Mouse (Mus musculus): Measurements from ENCODE around the gene Lrp10.

The Lrp10 gene

DNA sequence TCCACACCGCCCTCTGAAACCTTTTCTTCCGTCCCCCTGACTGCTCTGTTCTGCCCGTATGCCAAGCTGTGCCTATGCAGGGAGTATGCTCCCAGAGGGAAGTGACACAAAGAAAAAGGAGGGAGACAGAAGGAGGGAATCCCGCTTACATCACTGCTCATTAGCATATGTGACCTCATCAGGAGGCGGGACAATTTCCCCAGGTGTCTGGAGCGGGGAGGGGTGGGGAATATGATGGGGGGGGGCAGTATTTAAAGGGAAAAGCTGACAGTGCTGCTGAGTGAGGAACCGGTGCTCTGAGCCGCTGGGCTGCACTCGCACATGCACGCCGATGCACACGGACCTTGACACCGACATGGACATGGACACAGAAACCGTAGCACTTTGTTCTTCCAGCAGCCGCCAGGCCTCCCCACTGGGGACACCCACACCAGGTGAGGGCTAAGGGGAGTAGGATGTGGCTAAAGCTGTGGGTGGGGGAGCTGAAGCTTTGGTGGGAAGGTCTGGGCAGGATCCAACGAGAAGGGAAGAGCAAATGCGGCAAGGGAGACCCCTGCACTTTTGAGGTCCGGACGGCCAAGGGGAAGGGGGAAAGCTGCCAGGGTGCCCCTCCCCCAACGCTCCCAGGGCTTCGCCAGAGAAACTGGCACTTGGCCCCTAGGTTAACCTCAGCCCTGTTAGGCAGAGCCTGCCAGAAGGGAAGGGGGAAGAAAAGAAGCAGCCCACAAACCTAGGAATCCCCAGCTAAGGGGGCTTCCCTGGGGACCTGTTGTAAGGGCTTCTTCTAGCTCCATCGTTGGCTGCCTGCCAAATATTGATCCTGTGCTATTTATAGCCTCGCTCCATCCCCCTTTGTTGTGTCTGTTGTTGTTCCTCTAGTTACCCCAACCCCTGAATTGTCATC, 12.3 kb downstream of the Lrp10 start, which contains the start of gene Rem2:
TSS of gene Rem2 (plus strand) at position 160 of the 904 bp plus-strand sequence.
- DNase-seq (ENCODE audit: low read depth, low spot score) = peak; percentile 60

DNA sequence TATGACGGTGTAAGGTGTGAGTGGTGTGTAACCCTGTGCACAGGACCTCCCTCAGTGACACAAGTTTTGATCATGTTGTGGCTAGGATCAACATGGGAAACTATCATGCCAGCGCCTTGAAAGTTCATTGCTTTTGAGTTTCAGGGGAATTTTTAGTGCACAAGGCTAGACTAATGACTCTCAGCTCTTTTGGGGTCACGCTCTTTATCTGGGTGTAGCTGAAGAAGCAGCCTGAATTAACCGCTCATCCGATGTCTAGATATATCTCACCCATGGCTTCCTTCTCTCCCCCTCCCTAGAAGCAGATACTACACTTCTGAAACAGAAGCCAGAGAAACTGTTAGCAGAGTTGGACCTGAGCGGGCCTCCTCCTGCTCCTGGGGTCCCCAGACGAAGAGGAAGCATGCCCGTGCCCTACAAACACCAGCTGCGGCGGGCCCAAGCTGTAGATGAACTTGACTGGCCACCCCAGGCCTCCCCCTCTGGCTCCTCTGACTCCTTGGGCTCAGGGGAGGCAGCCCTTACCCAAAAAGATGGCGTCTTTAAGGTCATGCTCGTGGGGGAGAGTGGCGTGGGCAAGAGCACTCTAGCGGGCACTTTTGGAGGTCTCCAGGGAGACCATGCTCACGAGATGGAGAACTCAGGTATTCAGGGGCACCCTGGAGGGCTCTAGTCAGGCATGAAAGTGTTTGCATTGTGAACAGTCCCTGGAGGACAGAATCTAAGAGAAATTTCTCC, 13.4 kb downstream of the Lrp10 start:
- DNase-seq (ENCODE audit: low read depth, low spot score) = no peak

DNA sequence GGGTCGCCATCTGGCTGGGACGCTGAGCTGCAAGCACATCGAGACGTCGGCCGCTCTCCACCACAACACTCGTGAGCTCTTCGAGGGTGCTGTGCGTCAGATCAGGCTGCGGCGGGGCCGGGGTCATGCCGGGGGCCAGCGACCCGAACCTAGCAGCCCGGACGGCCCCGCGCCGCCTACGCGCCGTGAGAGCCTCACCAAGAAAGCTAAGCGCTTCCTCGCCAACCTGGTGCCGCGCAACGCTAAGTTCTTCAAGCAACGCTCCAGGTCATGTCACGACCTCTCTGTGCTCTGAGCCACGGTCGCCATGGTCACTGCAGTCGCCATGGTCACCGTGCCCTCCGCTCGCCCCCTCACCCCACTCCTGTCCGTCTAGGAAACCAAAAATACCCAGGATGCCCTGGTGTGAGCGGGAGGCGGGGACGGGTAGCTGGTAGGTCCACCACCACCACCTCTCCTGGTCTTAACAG, 15.5 kb downstream of the Lrp10 start:
- peak; percentile 28 for DNase-seq (ENCODE audit: low read depth, low spot score)

DNA sequence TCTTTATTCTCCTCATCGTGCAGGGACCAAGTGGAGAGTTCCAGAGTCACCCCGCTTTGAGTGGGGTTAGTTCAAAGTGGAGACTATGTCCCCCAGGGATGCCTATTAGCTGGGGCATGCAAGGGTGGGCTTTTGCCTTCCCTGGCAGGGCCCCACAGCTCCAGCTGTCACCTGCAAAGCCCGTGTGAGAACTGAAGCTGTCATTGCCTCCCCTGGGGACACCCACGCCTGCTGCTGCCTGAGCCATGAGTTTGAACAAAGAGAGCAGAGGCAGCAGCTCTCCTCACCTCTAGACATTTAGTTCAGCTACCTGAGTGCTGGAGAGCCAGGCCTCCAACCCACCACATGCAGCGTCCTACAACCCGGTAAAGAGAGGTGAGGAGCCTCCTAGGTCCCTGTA, 16.7 kb downstream of the Lrp10 start:
- no peak for DNase-seq (ENCODE audit: low read depth, low spot score)

DNA sequence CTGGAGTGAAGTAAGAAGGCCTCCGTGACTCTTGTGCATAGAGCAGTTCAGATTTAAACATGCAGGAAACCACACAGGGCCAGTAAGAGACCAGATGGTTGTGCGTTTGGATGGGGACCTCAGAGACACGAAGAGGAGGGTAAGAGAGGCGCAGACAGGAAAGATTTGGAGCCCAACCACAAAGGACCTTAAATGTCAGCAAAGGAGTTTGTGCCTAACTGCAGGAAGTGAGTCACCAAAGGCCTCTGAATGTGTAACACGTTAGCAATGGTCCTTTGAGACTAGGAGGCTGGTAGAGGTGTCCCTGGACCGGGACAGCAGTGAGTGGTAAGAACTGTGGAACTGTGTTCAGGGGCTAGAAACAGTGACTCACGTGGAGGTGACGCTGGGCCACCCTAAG, 17.5 kb downstream of the Lrp10 start:
- no peak for DNase-seq (ENCODE audit: low read depth, low spot score)

DNA sequence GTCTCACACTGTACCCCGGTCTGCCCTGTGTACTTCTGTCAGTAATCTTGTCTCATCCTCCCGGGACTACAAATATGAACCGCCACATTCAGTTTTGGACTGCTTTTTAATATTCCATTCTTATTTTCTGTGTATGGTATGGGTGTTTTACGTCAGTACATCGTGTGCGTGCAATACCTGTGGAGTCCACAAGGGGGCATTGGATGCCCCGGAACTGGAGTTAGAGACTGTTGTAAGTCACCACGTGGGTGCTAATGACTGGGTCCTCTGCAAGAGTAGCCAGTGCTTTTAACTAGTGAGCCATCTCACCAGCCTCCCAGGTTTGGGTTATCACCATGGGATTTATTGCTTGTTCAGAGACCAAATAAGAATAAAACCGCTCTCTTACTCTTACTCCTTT, 18.6 kb downstream of the Lrp10 start:
- DNase-seq (ENCODE audit: low read depth, low spot score) = peak; percentile 56

DNA sequence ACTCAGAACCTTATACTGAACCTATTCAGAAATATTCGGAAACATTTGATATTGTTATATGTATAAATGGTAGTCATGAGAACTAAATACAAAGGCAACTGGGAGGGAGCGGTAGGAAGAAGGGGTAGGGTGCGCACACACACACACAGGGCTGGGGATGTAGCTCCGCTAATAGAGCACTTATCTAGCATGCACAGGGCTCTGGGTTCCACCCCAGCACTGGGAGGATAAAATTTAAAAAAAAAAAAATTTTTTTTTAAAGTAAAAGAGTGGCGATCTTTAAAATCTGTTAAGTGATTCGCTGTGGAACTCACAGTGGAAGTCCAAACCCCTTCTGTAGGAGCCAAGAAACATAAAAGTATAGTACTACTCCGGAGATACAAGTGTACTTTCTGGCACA, 22.0 kb downstream of the Lrp10 start:
- no peak for DNase-seq (ENCODE audit: low read depth, low spot score)

DNA sequence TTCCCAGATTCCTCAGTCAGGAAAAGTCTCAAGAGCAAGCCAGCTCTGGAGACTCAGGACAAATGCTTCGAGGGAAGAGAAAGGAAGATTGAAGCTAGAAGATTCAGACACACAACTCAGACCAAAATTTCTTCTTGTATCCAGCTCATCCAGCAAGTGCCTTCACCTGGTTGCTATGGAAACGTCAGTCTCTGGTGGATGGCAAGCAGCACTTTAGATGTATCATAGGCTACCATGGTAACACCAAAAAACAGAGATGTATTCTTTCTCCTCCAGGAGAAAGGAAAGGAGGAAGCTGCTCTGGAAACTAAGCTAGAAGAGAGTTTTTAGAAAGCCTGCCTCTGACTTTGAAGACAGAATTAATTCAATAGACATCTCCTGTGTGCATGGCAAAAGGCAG, 23.8 kb downstream of the Lrp10 start:
- no peak for DNase-seq (ENCODE audit: low read depth, low spot score)

DNA sequence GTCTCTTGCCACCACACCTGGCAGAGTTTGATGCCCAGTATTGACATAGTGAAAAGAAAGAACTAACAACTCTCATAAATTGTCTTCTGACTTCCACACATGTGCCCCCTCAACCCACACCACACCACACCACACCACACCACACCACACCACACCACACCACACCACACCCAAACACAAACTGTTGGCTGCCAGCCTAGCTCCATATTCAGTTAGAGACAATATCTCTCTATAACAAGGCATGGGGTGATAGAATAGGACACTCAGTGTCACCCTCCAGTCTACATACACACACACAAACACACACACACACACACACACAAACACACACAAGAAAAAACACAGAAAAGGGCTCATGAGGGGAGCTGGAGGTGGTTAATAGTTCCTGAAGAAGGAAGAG, 24.4 kb downstream of the Lrp10 start:
- DNase-seq (ENCODE audit: low read depth, low spot score) = no peak

DNA sequence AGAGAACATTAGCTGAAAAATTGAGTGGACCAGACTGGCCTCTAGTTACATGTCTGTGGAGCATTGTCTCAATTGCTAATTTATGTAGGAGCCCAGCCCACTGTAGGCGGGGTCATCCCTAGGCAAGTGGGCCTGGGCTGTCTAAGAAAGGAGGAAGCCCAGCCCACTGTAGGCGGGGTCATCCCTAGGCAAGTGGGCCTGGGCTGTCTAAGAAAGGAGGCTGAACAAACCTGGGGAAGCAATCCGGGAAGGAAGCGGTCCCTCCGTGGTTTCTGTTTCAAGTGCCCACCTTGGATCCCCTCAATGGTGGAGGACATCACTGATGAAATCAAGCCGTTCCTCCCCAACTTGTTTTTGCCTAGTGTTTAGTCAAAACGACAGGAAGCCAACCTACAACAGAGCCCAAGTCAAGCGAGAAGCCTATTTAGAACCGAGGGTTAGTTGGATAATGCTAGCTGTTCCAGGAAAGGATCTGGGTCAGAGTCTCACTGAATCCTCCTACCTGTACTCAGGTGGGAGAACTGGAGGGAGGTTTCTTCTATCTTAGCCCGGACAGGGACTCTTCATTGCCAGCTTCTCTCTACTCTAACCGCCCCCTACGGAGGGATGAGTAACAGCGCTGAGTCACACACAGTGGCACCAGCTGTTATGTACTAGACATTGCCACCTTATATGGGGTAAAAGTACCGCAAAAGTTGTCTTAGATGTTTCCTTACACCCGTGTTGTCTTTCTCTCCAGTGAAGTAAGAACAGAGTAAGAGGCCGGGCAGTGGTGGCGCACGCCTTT, 28.6 kb downstream of the Lrp10 start:
- DNase-seq (ENCODE audit: low read depth, low spot score) = no peak

DNA sequence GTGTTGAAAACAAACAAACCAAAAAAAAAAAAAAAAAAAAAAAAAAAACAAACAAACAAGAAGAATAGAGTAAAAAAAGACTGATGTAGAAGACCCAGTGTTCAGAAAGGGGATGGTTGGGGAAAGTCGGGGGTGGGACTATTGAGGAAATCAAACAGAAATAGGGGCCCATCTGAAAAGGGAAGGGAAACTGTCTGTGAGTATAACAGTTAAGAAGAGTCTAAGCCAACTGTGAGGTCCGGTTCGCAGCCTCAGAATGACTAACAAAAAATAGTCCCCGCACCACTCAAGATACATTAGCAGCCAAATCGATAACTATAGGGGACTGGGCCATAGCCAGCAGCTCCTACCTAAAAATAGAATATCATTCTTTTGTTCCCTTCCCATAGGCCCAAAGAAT, 29.3 kb downstream of the Lrp10 start:
- DNase-seq (ENCODE audit: low read depth, low spot score) = no peak

DNA sequence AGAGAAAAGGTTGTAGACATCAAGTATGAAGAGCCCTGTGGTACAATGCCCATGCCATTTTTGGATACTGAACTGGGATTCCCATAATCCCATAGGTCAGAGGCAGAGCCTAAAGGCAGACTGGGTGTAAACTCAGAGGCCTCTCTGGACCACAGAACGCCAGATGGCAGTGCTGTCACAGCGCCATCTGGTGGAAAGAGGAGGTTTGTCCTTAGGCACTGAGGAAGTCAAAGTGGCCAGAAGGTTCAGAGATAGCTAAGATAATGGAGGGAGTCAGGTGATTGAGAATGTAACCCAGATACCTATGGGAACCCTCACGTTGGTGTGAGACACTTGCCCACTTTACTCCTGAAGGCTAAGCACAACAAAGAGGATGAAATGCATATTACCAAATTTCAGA, 30.3 kb downstream of the Lrp10 start:
- peak; percentile 75 for DNase-seq (ENCODE audit: low read depth, low spot score)

DNA sequence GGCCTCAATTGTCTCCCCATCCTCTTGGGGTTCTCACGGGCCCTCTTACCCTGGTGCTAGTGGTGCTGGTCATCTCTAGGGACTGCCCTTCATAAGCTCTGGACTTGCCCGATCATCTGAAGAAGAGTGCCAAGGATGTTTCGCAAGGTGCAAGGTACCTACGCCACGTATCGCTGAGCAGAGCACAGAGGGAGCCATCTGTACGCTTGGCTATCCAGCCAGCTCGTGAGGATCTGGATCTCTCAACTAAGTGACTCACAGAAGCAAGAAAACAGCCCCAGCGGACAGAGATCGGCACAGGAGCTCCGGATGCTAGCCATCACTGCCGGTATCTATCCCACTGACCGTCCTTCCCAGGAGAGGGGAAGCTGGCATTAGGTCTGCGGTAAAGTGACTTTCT, 32.8 kb downstream of the Lrp10 start:
- DNase-seq (ENCODE audit: low read depth, low spot score) = no peak

DNA sequence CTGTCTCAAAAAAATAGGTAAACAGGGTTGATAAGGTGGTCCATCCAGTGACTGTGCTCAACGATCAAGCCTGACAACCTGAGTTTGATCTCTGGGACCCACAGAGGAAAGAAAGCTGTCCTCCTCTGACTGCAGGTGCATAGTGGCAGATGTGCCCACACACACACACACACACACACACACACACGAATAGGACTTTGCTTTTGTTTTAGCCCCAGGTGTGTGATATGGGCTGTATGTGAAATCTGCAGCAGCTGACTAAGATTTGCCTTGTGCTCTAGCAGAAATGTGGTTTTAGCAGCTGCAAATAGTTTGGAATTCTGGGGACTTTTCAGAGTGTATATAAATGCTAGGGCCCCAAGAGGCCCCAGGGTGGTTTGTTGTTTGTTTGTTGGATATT, 35.4 kb downstream of the Lrp10 start:
- DNase-seq (ENCODE audit: low read depth, low spot score) = no peak

DNA sequence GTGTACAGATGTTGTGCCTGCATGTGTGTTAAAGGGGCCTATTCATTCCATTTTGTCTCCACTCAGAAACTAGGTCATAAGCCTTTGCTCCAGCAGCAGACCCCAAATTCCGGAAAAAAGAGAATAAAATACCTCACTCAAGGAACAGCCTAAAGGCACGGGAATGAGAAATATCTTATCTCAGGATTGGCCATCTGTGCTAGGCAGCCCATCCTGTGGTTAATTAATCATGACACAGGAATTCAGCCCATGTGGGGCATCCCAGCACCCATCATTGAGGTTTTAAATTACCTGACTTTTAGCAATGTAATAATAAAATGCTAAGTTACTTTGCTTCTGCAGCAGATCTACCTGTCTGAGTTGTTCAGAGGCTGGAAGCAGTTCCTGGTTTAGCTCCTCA, 37.4 kb downstream of the Lrp10 start:
- DNase-seq (ENCODE audit: low read depth, low spot score) = no peak

DNA sequence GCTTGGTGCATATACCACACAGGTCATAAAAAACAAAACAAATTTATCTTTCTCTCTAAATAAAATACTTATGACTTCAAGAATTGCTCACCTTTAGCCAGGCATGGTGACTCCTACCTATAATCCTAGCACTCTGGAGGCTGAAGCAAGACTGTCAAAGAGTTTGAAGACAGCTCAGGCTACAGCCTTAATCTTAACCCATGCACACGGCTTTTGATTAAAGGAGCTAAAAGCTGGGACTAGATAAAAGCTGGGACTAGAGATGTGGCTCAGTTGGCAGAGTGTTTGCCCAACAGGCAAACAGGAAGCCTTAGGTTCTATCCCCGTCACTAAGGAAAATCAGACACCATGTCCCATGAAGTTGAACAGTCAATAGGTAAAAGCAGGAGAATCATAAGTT, 39.2 kb downstream of the Lrp10 start:
- no peak for DNase-seq (ENCODE audit: low read depth, low spot score)

DNA sequence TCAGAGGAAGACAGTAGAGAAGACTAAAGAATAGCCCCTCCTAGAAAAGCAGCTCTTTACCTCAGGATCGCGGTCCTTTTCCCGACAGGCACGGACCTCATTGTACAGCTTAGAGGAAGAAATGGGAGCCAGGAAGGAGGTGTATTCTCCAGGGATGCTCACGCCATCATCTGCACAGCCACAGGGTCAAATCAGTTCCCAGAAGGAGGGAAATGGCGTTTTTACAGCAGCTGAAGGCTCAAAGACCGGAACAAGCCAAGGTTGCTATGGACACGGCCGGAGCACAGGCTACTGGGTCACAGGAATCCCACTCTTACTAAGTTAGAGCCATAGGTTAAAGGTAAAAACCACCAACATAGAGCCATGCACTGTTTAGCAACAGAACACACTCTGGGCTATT, 45.8 kb downstream of the Lrp10 start:
- DNase-seq (ENCODE audit: low read depth, low spot score) = no peak

DNA sequence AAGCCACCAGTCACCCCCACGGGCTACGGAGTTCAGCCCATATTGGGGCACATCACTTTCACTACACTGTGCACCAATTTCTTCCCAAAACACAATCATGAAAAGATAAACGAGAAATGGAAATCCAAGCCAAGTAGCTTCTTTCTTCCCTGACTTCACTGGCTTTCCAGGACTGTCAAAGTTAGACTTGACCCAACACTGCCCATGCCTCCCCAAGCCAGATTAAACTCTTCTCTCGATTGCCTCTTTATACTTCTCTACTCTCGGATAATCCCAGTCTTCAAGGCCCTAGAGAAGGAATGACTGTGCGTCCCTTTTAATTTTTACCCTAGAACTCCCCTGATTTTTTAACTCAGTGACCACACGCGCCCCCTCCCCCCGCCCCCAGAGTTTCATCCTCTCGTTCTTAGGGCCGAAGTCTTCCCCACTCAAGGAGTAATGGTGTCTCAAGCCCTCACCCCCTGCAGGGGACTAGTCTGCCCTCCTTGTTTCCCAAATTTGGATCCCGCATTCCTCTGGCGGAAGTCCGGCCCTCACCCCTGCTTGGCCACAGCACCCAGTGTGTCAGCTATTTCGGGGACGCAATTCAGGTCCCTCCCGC, 52.9 kb downstream of the Lrp10 start:
- DNase-seq (ENCODE audit: low read depth, low spot score) = no peak

Measured in forelimb bud, embryonic 11.5 days (tissue).